Mouse (Mus musculus) erythroblast, embryonic 14.5 days (primary cell): ENCODE data around the gene Ust.

Experiments
- GATA1 ChIP-seq: IDR thresholded peaks from 2 replicates; pipeline ENCODE4 v1.6.1; 2012; ENCODE audit warnings: low read length, inconsistent platforms, mixed read lengths
- TAL1 ChIP-seq: IDR thresholded peaks from 3 replicates; pipeline ENCODE4 v1.6.1; 2012; ENCODE audit warnings: low read length, inconsistent platforms, mixed read lengths

- no peak for TF ChIP-seq TAL1
- TF ChIP-seq GATA1, result no peak
Measured at GRCm38 (mm10) chr10:8189331-8189981, 329.2 kb downstream of the Ust start.
